Mouse (Mus musculus): ENCODE measurements at regions not wholly inside any gene's neighbourhood (a gene's known extent, or its start where the extent isn't known, plus 50 kb on each side); places are given as distances from the start of the nearest gene placed in this dataset.

GRCm38 (mm10) chr10:102694810-102695209 lies 182.8 kb downstream of the Rassf9 start:
- WGBS, result 82% methylated on average over 2 of the region's 2 CpGs
- no peak overlapping the region for H3K9ac ChIP-seq (replicated peaks)

GRCm38 (mm10) chr10:102689966-102690365 lies 177.9 kb downstream of the Rassf9 start:
- Histone ChIP-seq H3K9me3 (no peaks in the 10 kb centered on the region), H3K4me1 (replicated peaks) (no peaks in the 10 kb centered on the region), H3K4me2 (no peak overlapping the region), H3K9ac (replicated peaks) (no peak overlapping the region), H3K27me3 (no peaks in the 10 kb centered on the region), H3K36me3 (no peaks in the 10 kb centered on the region), H3K4me3 (replicated peaks) (no peak overlapping the region), H3K27ac (no peak overlapping the region)
- 67% methylated on average over 1 of the region's 1 CpGs for WGBS
- ATAC-seq (ENCODE audit: insufficient number of reproducible peaks, insufficient read depth, low FRiP score, low TSS enrichment, low read depth), result no peak

More at GRCm38 (mm10) chr10:102694810-102695209, 182.8 kb downstream of the Rassf9 start:
- H3K36me3 ChIP-seq, result no peaks in the 10 kb centered on the region
- no peak overlapping the region for H3K4me2 ChIP-seq
- no peak for ATAC-seq (ENCODE audit: insufficient number of reproducible peaks, insufficient read depth, low FRiP score, low TSS enrichment, low read depth)
- H3K9me3 ChIP-seq, result no peaks in the 10 kb centered on the region
- H3K27ac ChIP-seq, result no peak overlapping the region
- H3K4me1 ChIP-seq (replicated peaks), result no peaks in the 10 kb centered on the region
- no peak overlapping the region for H3K4me3 ChIP-seq (replicated peaks)
- no peaks in the 10 kb centered on the region for H3K27me3 ChIP-seq

DNA sequence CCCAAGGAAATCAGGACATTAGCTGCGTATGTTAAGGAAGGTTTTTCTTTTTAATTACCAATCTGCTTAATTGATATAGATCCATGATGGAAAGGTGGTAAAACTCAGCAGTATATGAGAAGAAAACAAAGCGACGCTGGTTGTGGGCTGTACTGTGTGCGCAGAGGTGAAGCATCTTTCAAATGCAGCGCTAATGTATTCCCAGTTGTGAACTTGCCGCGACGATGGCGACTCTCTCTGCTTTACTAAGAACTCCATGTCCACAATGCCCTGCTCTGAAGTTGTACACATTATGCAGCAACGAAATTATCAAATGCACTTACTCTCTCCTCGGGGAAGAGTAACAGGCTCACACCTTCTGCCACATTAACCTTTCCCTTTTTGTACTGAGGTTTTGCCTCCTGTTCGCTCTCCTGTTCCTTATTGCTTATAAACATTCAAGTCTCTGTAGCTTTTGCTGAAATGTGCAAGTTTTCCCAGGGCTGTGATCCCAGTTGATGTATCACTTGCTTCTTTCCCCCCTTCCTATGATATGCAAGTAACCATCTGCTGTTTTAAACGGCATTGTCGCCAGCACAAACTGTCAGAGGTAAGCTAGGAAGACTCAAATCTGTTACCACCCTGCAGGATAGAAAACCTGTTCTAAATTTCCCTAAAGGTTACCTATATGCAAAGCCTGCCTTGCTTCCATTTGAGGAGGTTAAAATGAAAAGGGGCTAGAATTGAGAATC lies 174.8 kb downstream of the Rassf9 start:
- H3K4me1 ChIP-seq (replicated peaks), result no peaks in the 10 kb centered on the region
- H3K9ac ChIP-seq (replicated peaks), result no peak overlapping the region
- no peaks in the 10 kb centered on the region for H3K27me3 ChIP-seq
- ATAC-seq (ENCODE audit: insufficient number of reproducible peaks, insufficient read depth, low FRiP score, low TSS enrichment, low read depth), result no peak
- no peaks in the 10 kb centered on the region for H3K36me3 ChIP-seq
- no peak overlapping the region for H3K4me2 ChIP-seq
- no peak overlapping the region for H3K4me3 ChIP-seq (replicated peaks)
- no peak overlapping the region for H3K27ac ChIP-seq
- no peaks in the 10 kb centered on the region for H3K9me3 ChIP-seq
- WGBS, result 75% methylated on average over 14 of the region's 14 CpGs

GRCm38 (mm10) chr10:102685833-102686434 lies 173.9 kb downstream of the Rassf9 start:
- 77% methylated on average over 7 of the region's 7 CpGs for WGBS
- no peak for ATAC-seq (ENCODE audit: insufficient number of reproducible peaks, insufficient read depth, low FRiP score, low TSS enrichment, low read depth)
- H3K36me3 ChIP-seq, result no peaks in the 10 kb centered on the region
- H3K4me2 ChIP-seq, result no peak overlapping the region
- H3K4me3 ChIP-seq (replicated peaks), result no peak overlapping the region
- no peaks in the 10 kb centered on the region for H3K27me3 ChIP-seq
- no peaks in the 10 kb centered on the region for H3K9me3 ChIP-seq
- H3K27ac ChIP-seq, result no peak overlapping the region
- no peaks in the 10 kb centered on the region for H3K4me1 ChIP-seq (replicated peaks)
- no peak overlapping the region for H3K9ac ChIP-seq (replicated peaks)

DNA sequence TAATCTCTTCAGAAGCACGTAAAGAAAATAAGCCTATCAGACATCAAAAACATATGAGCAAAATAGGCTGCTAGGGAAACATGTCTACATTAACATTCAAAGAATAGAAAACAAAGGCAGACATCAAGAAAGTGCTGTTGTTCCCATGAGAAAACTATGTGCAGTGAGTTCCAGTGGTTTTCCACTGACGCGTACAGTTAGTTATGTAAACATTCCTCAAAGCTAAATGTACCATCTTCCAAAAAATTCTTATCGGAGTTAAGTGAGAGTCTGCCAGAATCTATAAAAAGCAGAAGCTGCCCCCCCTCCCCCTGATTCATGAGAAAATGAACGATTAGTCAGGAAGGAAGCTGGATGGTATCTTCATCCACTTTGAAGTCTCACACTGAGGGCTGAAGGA lies 155.3 kb downstream of the Rassf9 start:
- no peak for ATAC-seq (ENCODE audit: insufficient number of reproducible peaks, insufficient read depth, low FRiP score, low TSS enrichment, low read depth)
- H3K4me1 ChIP-seq (replicated peaks), result no peaks in the 10 kb centered on the region
- no peak overlapping the region for H3K9ac ChIP-seq (replicated peaks)
- H3K36me3 ChIP-seq, result no peaks in the 10 kb centered on the region
- H3K4me3 ChIP-seq (replicated peaks), result no peak overlapping the region
- no peak overlapping the region for H3K27ac ChIP-seq
- H3K27me3 ChIP-seq, result no peaks in the 10 kb centered on the region
- no peak overlapping the region for H3K4me2 ChIP-seq
- no peaks in the 10 kb centered on the region for H3K9me3 ChIP-seq
- WGBS, result 80% methylated on average over 5 of the region's 5 CpGs

- Histone ChIP-seq H3K36me3 (no peaks in the 10 kb centered on the region), H3K27ac (no peak overlapping the region), H3K9ac (replicated peaks) (no peak overlapping the region), H3K27me3 (no peaks in the 10 kb centered on the region), H3K9me3 (no peaks in the 10 kb centered on the region), H3K4me1 (replicated peaks) (no peaks in the 10 kb centered on the region), H3K4me3 (replicated peaks) (no peak overlapping the region), H3K4me2 (no peak overlapping the region)
- WGBS, result 61% methylated on average over 6 of the region's 6 CpGs
- ATAC-seq (ENCODE audit: insufficient number of reproducible peaks, insufficient read depth, low FRiP score, low TSS enrichment, low read depth), result no peak
These were observed 147.7 kb downstream of the Rassf9 start for GRCm38 (mm10) chr10:102659683-102660082.

DNA sequence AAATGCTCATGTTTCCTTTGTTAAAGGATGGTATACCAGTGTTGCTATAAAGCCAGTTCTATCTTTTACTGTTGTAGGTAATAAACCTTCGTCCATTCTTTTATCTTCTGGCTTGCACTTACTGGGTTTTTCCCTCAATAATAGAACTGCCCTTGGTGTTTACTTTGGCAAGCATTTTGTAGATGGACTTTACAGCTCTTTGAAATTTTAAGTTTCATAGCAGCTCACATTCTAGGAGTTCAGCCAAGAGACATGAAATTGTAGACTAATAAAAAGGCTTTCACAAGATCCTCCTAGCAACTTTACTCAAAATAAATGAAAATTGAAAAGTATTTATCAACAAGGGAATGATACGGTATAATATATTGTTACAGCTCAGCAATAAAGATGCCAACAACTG lies 124.5 kb downstream of the Rassf9 start:
- H3K9me3 ChIP-seq, result no peaks in the 10 kb centered on the region
- no peak overlapping the region for H3K4me2 ChIP-seq
- no peak for ATAC-seq (ENCODE audit: insufficient number of reproducible peaks, insufficient read depth, low FRiP score, low TSS enrichment, low read depth)
- WGBS, result 84% methylated on average over 2 of the region's 2 CpGs
- H3K27me3 ChIP-seq, result no peaks in the 10 kb centered on the region
- no peak overlapping the region for H3K4me3 ChIP-seq (replicated peaks)
- no peaks in the 10 kb centered on the region for H3K36me3 ChIP-seq
- no peaks in the 10 kb centered on the region for H3K4me1 ChIP-seq (replicated peaks)
- no peak overlapping the region for H3K9ac ChIP-seq (replicated peaks)
- H3K27ac ChIP-seq, result no peak overlapping the region

GRCm38 (mm10) chr10:102633438-102633837 lies 121.4 kb downstream of the Rassf9 start:
- no peak overlapping the region for H3K4me3 ChIP-seq (replicated peaks)
- ATAC-seq (ENCODE audit: insufficient number of reproducible peaks, insufficient read depth, low FRiP score, low TSS enrichment, low read depth), result no peak
- no peak overlapping the region for H3K9ac ChIP-seq (replicated peaks)
- no peaks in the 10 kb centered on the region for H3K36me3 ChIP-seq
- H3K4me2 ChIP-seq, result no peak overlapping the region
- no peaks in the 10 kb centered on the region for H3K4me1 ChIP-seq (replicated peaks)
- no peaks in the 10 kb centered on the region for H3K9me3 ChIP-seq
- WGBS, result 74% methylated on average over 4 of the region's 4 CpGs
- no peaks in the 10 kb centered on the region for H3K27me3 ChIP-seq
- H3K27ac ChIP-seq, result no peak overlapping the region

DNA sequence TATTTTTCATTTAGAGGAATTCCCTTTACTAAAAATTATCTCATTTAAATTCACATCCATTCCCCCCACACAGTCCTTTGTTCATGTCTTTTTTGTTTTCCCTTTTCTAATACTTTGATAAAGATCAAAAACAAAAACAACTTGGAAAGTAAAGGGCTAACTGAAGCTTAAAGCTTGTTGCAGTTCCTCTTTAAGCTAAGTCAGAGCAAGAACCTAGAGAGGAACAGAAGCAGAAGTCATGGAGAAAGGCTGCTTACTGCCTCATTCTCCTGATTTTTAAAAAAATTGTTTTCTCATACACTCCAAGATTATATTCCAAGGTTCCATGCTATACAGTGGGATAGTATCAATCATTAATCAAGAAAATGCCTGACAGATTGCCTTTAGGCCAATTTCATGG lies 116.6 kb downstream of the Rassf9 start:
- H3K27me3 ChIP-seq, result no peaks in the 10 kb centered on the region
- no peak overlapping the region for H3K4me3 ChIP-seq (replicated peaks)
- no peak overlapping the region for H3K27ac ChIP-seq
- no peaks in the 10 kb centered on the region for H3K36me3 ChIP-seq
- no peaks in the 10 kb centered on the region for H3K4me1 ChIP-seq (replicated peaks)
- H3K9ac ChIP-seq (replicated peaks), result no peak overlapping the region
- ATAC-seq (ENCODE audit: insufficient number of reproducible peaks, insufficient read depth, low FRiP score, low TSS enrichment, low read depth), result no peak
- H3K9me3 ChIP-seq, result no peaks in the 10 kb centered on the region
- no peak overlapping the region for H3K4me2 ChIP-seq

- H3K9me3 ChIP-seq, result no peaks in the 10 kb centered on the region
- no peak for ATAC-seq (ENCODE audit: insufficient number of reproducible peaks, insufficient read depth, low FRiP score, low TSS enrichment, low read depth)
- no peak overlapping the region for H3K4me3 ChIP-seq (replicated peaks)
- H3K27me3 ChIP-seq, result no peaks in the 10 kb centered on the region
- no peak overlapping the region for H3K27ac ChIP-seq
- no peaks in the 10 kb centered on the region for H3K36me3 ChIP-seq
- 86% methylated on average over 3 of the region's 3 CpGs for WGBS
- H3K4me2 ChIP-seq, result no peak overlapping the region
- H3K4me1 ChIP-seq (replicated peaks), result no peaks in the 10 kb centered on the region
- no peak overlapping the region for H3K9ac ChIP-seq (replicated peaks)
These were observed 111.9 kb downstream of the Rassf9 start for GRCm38 (mm10) chr10:102623895-102624294.

- no peak for ATAC-seq (ENCODE audit: insufficient number of reproducible peaks, insufficient read depth, low FRiP score, low TSS enrichment, low read depth)
- WGBS, result 80% methylated on average over 2 of the region's 2 CpGs
- Histone ChIP-seq H3K36me3 (no peaks in the 10 kb centered on the region), H3K27me3 (no peaks in the 10 kb centered on the region), H3K4me2 (no peak overlapping the region), H3K4me3 (replicated peaks) (no peak overlapping the region), H3K9ac (replicated peaks) (no peak overlapping the region), H3K4me1 (replicated peaks) (no peaks in the 10 kb centered on the region), H3K9me3 (no peaks in the 10 kb centered on the region), H3K27ac (no peak overlapping the region)
These were observed 110.6 kb downstream of the Rassf9 start for GRCm38 (mm10) chr10:102622583-102623008.

GRCm38 (mm10) chr10:102618711-102619110 lies 106.7 kb downstream of the Rassf9 start:
- H3K4me3 ChIP-seq (replicated peaks), result no peak overlapping the region
- no peaks in the 10 kb centered on the region for H3K27me3 ChIP-seq
- ATAC-seq (ENCODE audit: insufficient number of reproducible peaks, insufficient read depth, low FRiP score, low TSS enrichment, low read depth), result no peak
- no peaks in the 10 kb centered on the region for H3K9me3 ChIP-seq
- H3K9ac ChIP-seq (replicated peaks), result no peak overlapping the region
- no peaks in the 10 kb centered on the region for H3K4me1 ChIP-seq (replicated peaks)
- no peaks in the 10 kb centered on the region for H3K36me3 ChIP-seq
- H3K4me2 ChIP-seq, result no peak overlapping the region
- 63% methylated on average over 2 of the region's 2 CpGs for WGBS
- H3K27ac ChIP-seq, result no peak overlapping the region

All from limb, embryonic 12.5 days (tissue).